Mouse (Mus musculus) lung, embryonic 14.5 days (tissue): ENCODE results near the gene Mettl14. TPM values are rescaled to one million over a fixed set of nuclear protein-coding genes. Genes with fewer than 3 reads are reported as not detected.
A peak's percentile ranks its signal among the peaks of the same experiment; 100 is the strongest.
"Not testable (repeated sequence)": the region's sequence is repeated elsewhere in the genome, so short reads cannot be mapped to it uniquely, and the experiment has no call there.

Experiments
- ATAC-seq: fragments of 200-750 bp; cut with Nextera tagmentation; 2 replicates; pipeline ENCODE4 v1.8.0; 2017; ENCODE audit warnings: mild to moderate bottlenecking, moderate TSS enrichment, moderate library complexity; ENCODE audit not compliant: insufficient read depth
- DNase-seq: peaks from one replicate; pipeline ENCODE4 v3.0.0-alpha.2; 2015
- H3K27ac ChIP-seq: fragments of 300-500 bp; sonication (generic); 2 replicates; pipeline ENCODE4 v1.5.1; 2014; ENCODE audit warnings: low read depth, mild to moderate bottlenecking, moderate library complexity
- H3K27me3 ChIP-seq: fragments of 300-500 bp; sonication (generic); 2 replicates; pipeline ENCODE4 v1.6.1; 2014; ENCODE audit warnings: low read length, control low read depth; ENCODE audit not compliant: insufficient read depth
- H3K36me3 ChIP-seq: fragments of 300-500 bp; sonication (generic); 2 replicates; pipeline ENCODE4 v1.6.1; 2014; ENCODE audit warnings: control low read depth; ENCODE audit not compliant: insufficient read depth
- H3K4me1 ChIP-seq: fragments of 300-500 bp; sonication (generic); 2 replicates; pipeline ENCODE4 v1.6.1; 2014; ENCODE audit warnings: antibody characterized with exemption, control low read depth; ENCODE audit not compliant: insufficient read depth
- H3K4me2 ChIP-seq: fragments of 300-500 bp; sonication (generic); 2 replicates; pipeline ENCODE4 v1.6.1; 2014; ENCODE audit warnings: mild to moderate bottlenecking
- H3K4me3 ChIP-seq: fragments of 300-500 bp; sonication (generic); 2 replicates; pipeline ENCODE4 v1.5.1; 2014; ENCODE audit warnings: low read depth, low read length
- H3K9ac ChIP-seq: fragments of 300-500 bp; sonication (generic); 2 replicates; pipeline ENCODE4 v1.6.1; 2014
- H3K9me3 ChIP-seq: fragments of 300-500 bp; sonication (generic); 2 replicates; pipeline ENCODE4 v1.6.1; 2016; ENCODE audit warnings: low read depth, low read length, control low read depth
- CTCF ChIP-seq: IDR thresholded peaks from 2 replicates; pipeline ENCODE4 v1.5.1; 2016; ENCODE audit warnings: antibody characterized with exemption, low read depth
- WGBS: fragments of 180-500 bp; shearing (Covaris S2); extraction: QIAGEN DNeasy Blood & Tissue Kit; methylation state at CpG from one replicate; pipeline ENCODE4 v1.1.7; 2014; 5-methylcytosine and 5-hydroxymethylcytosine counted together
- polyA plus RNA-seq: library from polyadenylated mRNA; unstranded; fragments of >200 nt; fragmentation: Nextera tagmentation; extraction: Ambion mirVana; gene quantifications from 2 replicates; pipeline ENCODE4 v1.2.1, GENCODE M21; 2014

Gene Mettl14
- polyA plus RNA-seq, 1 experiment from 2014 or later, result 21.0 TPM

DNA sequence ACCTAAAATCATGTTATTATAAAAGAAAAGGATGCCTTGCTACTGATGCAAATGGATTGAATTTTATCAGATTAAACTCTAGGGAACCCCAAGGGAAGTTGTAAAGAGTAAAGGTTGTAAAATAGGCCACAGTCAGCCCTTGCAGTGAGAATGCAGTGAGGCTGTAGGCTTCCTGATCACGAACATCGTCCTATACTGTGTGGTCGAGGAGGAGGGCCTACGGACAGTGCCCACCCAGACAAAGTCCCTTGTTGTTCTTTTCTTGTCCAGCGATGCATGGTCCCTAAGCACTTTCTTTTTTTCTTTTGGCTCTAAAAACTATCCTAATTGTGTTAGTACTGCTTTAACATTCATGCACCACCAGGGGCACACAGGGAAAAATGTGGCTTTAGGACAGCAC lies 27.3 kb upstream of the Mettl14 start:
- no peak for DNase-seq
- H3K27me3 ChIP-seq, result no peaks in the 10 kb centered on the region

DNA sequence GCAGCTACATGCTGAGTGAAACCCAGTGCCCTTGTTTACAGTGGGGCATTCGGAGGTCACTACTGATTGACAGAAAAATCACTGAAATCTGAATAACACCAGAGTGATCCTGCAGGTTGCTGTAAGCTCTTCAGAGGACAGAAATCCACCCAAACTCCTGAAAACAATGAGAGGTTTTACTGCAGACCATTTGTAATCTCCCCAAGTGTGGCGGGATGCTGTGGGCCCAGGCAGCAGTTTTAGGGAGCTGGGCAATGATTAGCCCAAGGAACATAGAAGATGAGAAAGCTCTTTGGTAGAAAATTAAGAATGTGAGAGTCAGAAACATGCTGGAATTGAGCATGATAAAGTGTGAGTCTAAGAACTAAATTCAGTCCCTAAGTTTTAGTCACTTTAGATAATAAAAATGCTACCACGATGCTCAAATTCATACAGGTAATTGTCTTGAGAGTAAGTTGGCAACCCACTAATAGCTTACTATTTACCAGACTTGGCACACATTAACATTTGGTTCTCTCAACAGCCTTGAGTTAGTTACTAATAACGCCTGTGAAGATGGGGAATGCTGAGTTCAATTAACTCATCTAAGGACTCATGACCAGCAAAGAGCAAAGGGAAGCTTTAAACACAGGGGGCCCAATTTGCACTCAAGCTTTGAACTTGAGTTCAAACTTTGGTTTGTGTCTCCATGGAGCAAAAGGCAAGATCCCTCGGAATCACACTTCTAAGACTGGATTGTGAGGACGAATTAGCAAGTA lies 26.1 kb upstream of the Mettl14 start:
- 76% methylated on average over 6 of the region's 6 CpGs for WGBS

More for the DNA sequence above, 27.3 kb upstream of the Mettl14 start:
- 72% methylated on average over 5 of the region's 5 CpGs for WGBS
- no peak overlapping the region for H3K4me2 ChIP-seq
- no peak for TF ChIP-seq CTCF
- H3K9me3 ChIP-seq, result no peaks in the 10 kb centered on the region
- no peaks in the 10 kb centered on the region for H3K36me3 ChIP-seq
- H3K27ac ChIP-seq, result no peak overlapping the region
- H3K4me1 ChIP-seq, result no peaks in the 10 kb centered on the region
- ATAC-seq, result no peak
- no peak overlapping the region for H3K9ac ChIP-seq
- no peak overlapping the region for H3K4me3 ChIP-seq

GRCm38 (mm10) chr3:123404945-123405344 lies 19.0 kb upstream of the Mettl14 start:
- no peak for DNase-seq
- WGBS, result 71% methylated on average over 3 of the region's 3 CpGs
- Histone ChIP-seq H3K4me3 (no peak overlapping the region), H3K27ac (no peak overlapping the region), H3K4me2 (no peak overlapping the region), H3K9me3 (no peaks in the 10 kb centered on the region), H3K4me1 (no peaks in the 10 kb centered on the region), H3K9ac (no peak overlapping the region), H3K27me3 (no peaks in the 10 kb centered on the region), H3K36me3 (no peaks in the 10 kb centered on the region)
- no peak for ATAC-seq
- TF ChIP-seq CTCF, result no peak

More for the DNA sequence above, 26.1 kb upstream of the Mettl14 start:
- no peak overlapping the region for H3K27ac ChIP-seq
- no peaks in the 10 kb centered on the region for H3K36me3 ChIP-seq
- no peak overlapping the region for H3K9ac ChIP-seq
- no peak for TF ChIP-seq CTCF
- H3K27me3 ChIP-seq, result no peaks in the 10 kb centered on the region
- no peak overlapping the region for H3K4me2 ChIP-seq
- H3K4me3 ChIP-seq, result no peak overlapping the region
- ATAC-seq, result no peak
- no peaks in the 10 kb centered on the region for H3K4me1 ChIP-seq
- no peak for DNase-seq
- H3K9me3 ChIP-seq, result no peaks in the 10 kb centered on the region

DNA sequence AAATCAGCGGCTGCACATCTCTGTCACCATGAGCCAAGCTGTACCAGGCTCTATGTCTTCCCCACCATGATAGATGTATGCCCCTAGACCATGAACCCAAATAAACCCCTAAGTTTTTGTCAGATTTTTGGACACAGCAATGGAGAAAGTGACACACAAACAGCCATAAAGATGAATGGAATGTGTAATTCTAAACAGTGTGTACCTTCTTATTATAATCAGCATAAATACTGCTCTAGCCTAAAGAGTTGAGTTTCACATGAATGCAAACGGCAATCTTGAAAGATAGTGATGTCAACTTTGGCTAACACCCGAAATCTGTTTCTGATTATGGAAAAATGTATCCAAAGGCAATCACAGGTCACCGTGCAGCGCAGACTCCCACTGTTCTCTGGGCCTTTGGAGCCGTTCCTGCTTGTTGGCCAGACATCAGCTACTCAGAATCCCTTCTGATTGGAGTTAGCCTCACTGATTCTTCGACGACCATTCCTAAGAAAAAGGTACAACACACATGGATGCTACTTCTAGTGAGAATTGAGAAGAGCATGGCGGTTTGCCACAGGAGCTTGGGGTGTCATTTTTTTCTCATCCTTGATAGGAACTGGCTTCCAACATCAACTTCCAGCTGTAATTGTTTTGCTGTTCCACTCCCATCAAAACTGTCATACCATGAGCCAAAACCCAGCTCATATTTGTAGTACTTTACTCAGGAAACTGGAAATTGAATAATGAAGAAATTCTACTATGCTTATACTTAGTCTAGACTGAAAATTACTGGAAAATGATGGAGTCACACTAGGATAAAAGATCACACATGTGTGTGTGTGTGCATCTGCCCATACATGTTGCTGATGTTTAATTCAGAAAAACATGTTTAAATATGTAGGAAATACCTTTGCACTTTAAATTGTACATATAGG lies 11.9 kb upstream of the Mettl14 start:
- 54% methylated on average over 9 of the region's 9 CpGs for WGBS
- H3K36me3 ChIP-seq, result no peaks in the 10 kb centered on the region
- no peak overlapping the region for H3K27ac ChIP-seq
- no peaks in the 10 kb centered on the region for H3K4me1 ChIP-seq
- no peak overlapping the region for H3K9ac ChIP-seq
- H3K4me2 ChIP-seq, result no peak overlapping the region
- H3K27me3 ChIP-seq, result no peaks in the 10 kb centered on the region
- DNase-seq, result no peak
- no peaks in the 10 kb centered on the region for H3K9me3 ChIP-seq
- no peak for ATAC-seq
- TF ChIP-seq CTCF, result no peak
- no peak overlapping the region for H3K4me3 ChIP-seq

DNA sequence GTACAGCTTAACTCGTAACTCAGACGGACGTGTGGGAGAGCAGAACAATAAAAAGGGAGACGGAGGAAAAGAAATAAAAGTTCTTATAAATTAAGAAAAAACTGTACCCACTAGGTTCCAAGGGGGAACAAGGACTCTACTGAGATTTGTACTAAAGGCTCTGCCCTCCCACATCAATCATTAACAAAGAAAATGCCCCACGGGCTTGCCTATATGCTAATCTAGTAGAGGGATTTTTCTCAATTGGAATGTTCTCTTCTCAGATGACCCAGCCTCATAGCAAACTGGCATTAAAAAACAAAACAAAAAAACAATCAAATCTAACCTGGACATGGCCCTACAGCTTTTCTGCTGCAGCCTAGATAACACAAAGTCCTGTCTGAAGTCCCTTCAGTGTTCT lies 9.7 kb upstream of the Mettl14 start:
- no peak for ATAC-seq
- no peaks in the 10 kb centered on the region for H3K9me3 ChIP-seq
- 83% methylated on average over 5 of the region's 5 CpGs for WGBS
- no peaks in the 10 kb centered on the region for H3K27me3 ChIP-seq
- no peak overlapping the region for H3K27ac ChIP-seq
- H3K9ac ChIP-seq, result no peak overlapping the region
- no peaks in the 10 kb centered on the region for H3K36me3 ChIP-seq
- no peak overlapping the region for H3K4me2 ChIP-seq
- no peak for TF ChIP-seq CTCF
- no peak overlapping the region for H3K4me3 ChIP-seq
- no peak for DNase-seq
- H3K4me1 ChIP-seq, result no peaks in the 10 kb centered on the region

- TF ChIP-seq CTCF, result no peak
- Histone ChIP-seq H3K27me3 (no peaks in the 10 kb centered on the region), H3K4me2 (no peak overlapping the region), H3K4me3 (no peak overlapping the region), H3K36me3 (no peaks in the 10 kb centered on the region), H3K4me1 (no peaks in the 10 kb centered on the region), H3K9me3 (no peaks in the 10 kb centered on the region), H3K27ac (no peak overlapping the region), H3K9ac (no peak overlapping the region)
- WGBS, result 22% methylated on average over 4 of the region's 4 CpGs
- 0 out of 2 replicates have a peak, but pooled peaks have one; percentile 29 for ATAC-seq
- DNase-seq, result no peak
Measured at GRCm38 (mm10) chr3:123391180-123391579, 5.3 kb upstream of the Mettl14 start.

DNA sequence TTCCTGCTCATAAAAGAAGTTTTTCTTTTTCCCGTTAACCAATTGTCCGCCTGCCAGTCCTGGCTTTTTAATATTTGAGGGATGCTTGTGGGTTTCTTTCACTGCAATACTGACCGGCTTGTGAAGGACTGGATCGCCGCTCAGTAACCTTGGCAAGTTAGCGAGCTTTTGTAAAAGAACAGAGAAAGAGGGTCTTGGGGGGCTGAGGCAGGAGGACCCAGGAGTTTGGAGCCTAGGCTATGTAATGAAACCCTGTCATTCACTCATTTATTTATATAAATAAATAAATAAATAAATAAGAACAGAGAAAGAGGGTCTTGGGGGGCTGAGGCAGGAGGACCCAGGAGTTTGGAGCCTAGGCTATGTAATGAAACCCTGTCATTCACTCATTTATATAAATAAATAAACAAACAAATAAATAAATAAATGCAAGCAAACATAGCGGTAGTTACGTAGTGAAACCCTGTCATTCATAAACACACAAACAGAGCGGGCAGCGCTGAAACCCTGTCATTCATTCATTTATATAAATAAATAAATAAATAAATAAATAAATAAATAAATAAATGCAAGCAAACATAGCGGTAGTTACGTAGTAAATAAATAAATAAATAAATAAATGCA lies 361 bp upstream of the Mettl14 start:
- not testable (repeated sequence) for H3K27me3 ChIP-seq, H3K36me3 ChIP-seq, H3K9me3 ChIP-seq, DNase-seq, H3K4me1 ChIP-seq
- peak overlapping the region; percentile 60 for H3K9ac ChIP-seq
- 14% methylated on average over 12 of the region's 12 CpGs for WGBS
- H3K27ac ChIP-seq, result peak overlapping the region; percentile 89
- H3K4me2 ChIP-seq, result peak overlapping the region; percentile 73
- H3K4me3 ChIP-seq, result peak overlapping the region; percentile 65
- peak; percentile 82 for ATAC-seq
